Mouse (Mus musculus): Measurements from ENCODE around the gene Sf3b4.
A peak's percentile ranks its signal among the peaks of the same experiment; 100 is the strongest.

Gene Sf3b4

GRCm38 (mm10) chr3:96172197-96173178 is at the start of gene Sf3b4:
Sf3b4 (plus strand) TSS chr3:96172332.
- DNase-seq (ENCODE audit: inconsistent age in 2 of 2, low spot score in 1 of 2), result peak; percentile 87 to 96

- DNase-seq (ENCODE audit: inconsistent age in 2 of 2, low spot score in 1 of 2), result no peak
Observed at GRCm38 (mm10) chr3:96124235-96124634, 47.9 kb upstream of the Sf3b4 start.

- DNase-seq (ENCODE audit: inconsistent age in 2 of 2, low spot score in 1 of 2), result peak in 1 of 2 experiments; percentile 40
Observed at GRCm38 (mm10) chr3:96128128-96128527, 44.0 kb upstream of the Sf3b4 start.

GRCm38 (mm10) chr3:96132478-96132877 is 39.7 kb upstream of the Sf3b4 start:
- DNase-seq (ENCODE audit: inconsistent age in 2 of 2, low spot score in 1 of 2), result no peak

- no peak for DNase-seq (ENCODE audit: inconsistent age in 2 of 2, low spot score in 1 of 2)
Observed at GRCm38 (mm10) chr3:96133327-96133905, 38.7 kb upstream of the Sf3b4 start.

GRCm38 (mm10) chr3:96135011-96135410 is 37.1 kb upstream of the Sf3b4 start:
- DNase-seq (ENCODE audit: inconsistent age in 2 of 2, low spot score in 1 of 2), result peak; percentile 73 to 90

GRCm38 (mm10) chr3:96147950-96148349 is 24.2 kb upstream of the Sf3b4 start:
- DNase-seq (ENCODE audit: inconsistent age in 2 of 2, low spot score in 1 of 2), result peak; percentile 37 to 90

GRCm38 (mm10) chr3:96151836-96152235 is 20.3 kb upstream of the Sf3b4 start:
- DNase-seq (ENCODE audit: inconsistent age in 2 of 2, low spot score in 1 of 2), result no peak

- no peak for DNase-seq (ENCODE audit: inconsistent age in 2 of 2, low spot score in 1 of 2)
Observed at GRCm38 (mm10) chr3:96152611-96153010, 19.5 kb upstream of the Sf3b4 start.

- DNase-seq (ENCODE audit: inconsistent age in 2 of 2, low spot score in 1 of 2), result no peak
Observed at GRCm38 (mm10) chr3:96155501-96155900, 16.6 kb upstream of the Sf3b4 start.

- no peak for DNase-seq (ENCODE audit: inconsistent age in 2 of 2, low spot score in 1 of 2)
Observed at GRCm38 (mm10) chr3:96159820-96160219, 12.3 kb upstream of the Sf3b4 start.

GRCm38 (mm10) chr3:96160222-96160802 is 11.8 kb upstream of the Sf3b4 start:
- peak; percentile 87 to 95 for DNase-seq (ENCODE audit: inconsistent age in 2 of 2, low spot score in 1 of 2)

GRCm38 (mm10) chr3:96160803-96161516 is 11.2 kb upstream of the Sf3b4 start:
- peak; percentile 88 to 94 for DNase-seq (ENCODE audit: inconsistent age in 2 of 2, low spot score in 1 of 2)

GRCm38 (mm10) chr3:96161869-96162840 is 10.0 kb upstream of the Sf3b4 start, which contains the start of gene Mtmr11:
Mtmr11 (plus strand) TSS chr3:96162004.
- DNase-seq (ENCODE audit: inconsistent age in 2 of 2, low spot score in 1 of 2), result peak; percentile 55 to 87

GRCm38 (mm10) chr3:96163040-96163439 is 9.1 kb upstream of the Sf3b4 start:
- peak in 1 of 2 experiments; percentile 52 for DNase-seq (ENCODE audit: inconsistent age in 2 of 2, low spot score in 1 of 2)

GRCm38 (mm10) chr3:96168466-96169158 is 3.5 kb upstream of the Sf3b4 start:
- no peak for DNase-seq (ENCODE audit: inconsistent age in 2 of 2, low spot score in 1 of 2)

GRCm38 (mm10) chr3:96170276-96170675 is 1.9 kb upstream of the Sf3b4 start:
- peak; percentile 64 to 84 for DNase-seq (ENCODE audit: inconsistent age in 2 of 2, low spot score in 1 of 2)

- peak in 1 of 2 experiments; percentile 76 for DNase-seq (ENCODE audit: inconsistent age in 2 of 2, low spot score in 1 of 2)
Observed at GRCm38 (mm10) chr3:96170976-96171545, 1.1 kb upstream of the Sf3b4 start.
